11 mouse cellular contexts compared by ENCODE assay signal in genomic region chr4:62344000-62344399, GRCm38 (mm10). TPM values are rescaled to one million over a fixed set of nuclear protein-coding genes. Genes with fewer than 3 reads are reported as not detected.
DNase-seq lines count a peak whose midpoint lies in the region; ATAC-seq and TF ChIP-seq lines count a peak whose summit lies in the region.
"Had no signal": no experiment of that assay in that cellular context is flagged by ENCODE, and none has a peak within 500 bp of the region (broad histone marks: within the 10 kb centered on the region; RNA-seq: fewer than 3 reads in every experiment).

No protein-coding gene starts in this region.

- no peak for ATAC-seq in midbrain, postnatal 0 days (ENCODE audit: low FRiP score)
- ATAC-seq in midbrain, embryonic 13.5 days: no peak

- intact Hi-C loops in left cerebral cortex, postnatal 4 days (cut with DNase I): no loop called here

- H3K27me3 ChIP-seq in midbrain, postnatal 0 days (ENCODE audit: insufficient read depth, low read length): no peaks in the 10 kb centered on the region
- no peaks in the 10 kb centered on the region for H3K27me3 ChIP-seq in midbrain, embryonic 13.5 days
- H3K27me3 ChIP-seq: forebrain, embryonic 12.5 days had no signal

- H3K36me3 ChIP-seq in midbrain, postnatal 0 days (ENCODE audit: insufficient read depth, low read length): peaks cover 22% of the 10 kb centered on the region
- peaks cover 48% of the 10 kb centered on the region for H3K36me3 ChIP-seq in midbrain, embryonic 13.5 days

- H3K4me1 ChIP-seq in midbrain, postnatal 0 days (ENCODE audit: insufficient read depth, low read length): no peaks in the 10 kb centered on the region
- no peaks in the 10 kb centered on the region for H3K4me1 ChIP-seq in midbrain, embryonic 13.5 days (replicated peaks)
- H3K4me1 ChIP-seq: forebrain, embryonic 12.5 days; hindbrain, embryonic 10.5 days had no signal

- peak; percentile 37 for TF ChIP-seq CTCF in midbrain, postnatal 0 days (IDR thresholded peaks at IDR 0.05)

- no peak overlapping the region for H3K4me3 ChIP-seq in midbrain, postnatal 0 days (ENCODE audit: low read depth, low read length)
- H3K4me3 ChIP-seq in midbrain, embryonic 13.5 days (replicated peaks): no peak overlapping the region
- H3K4me3 ChIP-seq: forebrain, embryonic 12.5 days; hindbrain, embryonic 10.5 days had no signal

- H3K4me2 ChIP-seq in midbrain, postnatal 0 days (ENCODE audit: low read depth, low read length, poor library complexity, severe bottlenecking): no peak overlapping the region
- no peak overlapping the region for H3K4me2 ChIP-seq in midbrain, embryonic 13.5 days (replicated peaks)
- H3K4me2 ChIP-seq: forebrain, embryonic 12.5 days had no signal

- peak; percentile 13 for DNase-seq in embryo, embryonic 10 days (ENCODE audit: low spot score)
- no peak for DNase-seq in embryo, embryonic 9.5 days (ENCODE audit: extremely low spot score)
- no peak for DNase-seq in midbrain, postnatal 0 days (ENCODE audit: low spot score)
- DNase-seq in embryo, embryonic 11 days: peak; percentile 16
- peak; percentile 34 for DNase-seq in retina, embryonic 14.5 days (ENCODE audit: low spot score)
- no peak for DNase-seq in left cerebral cortex, adult 11 months (ENCODE audit: low spot score)
- DNase-seq in left cerebral cortex, postnatal 4 days: no peak
- DNase-seq: cerebellum, adult 11-12 months had no signal

- H3K9ac ChIP-seq in midbrain, postnatal 0 days (replicated peaks; ENCODE audit: low read length, poor library complexity, severe bottlenecking): no peak overlapping the region
- H3K9ac ChIP-seq in midbrain, embryonic 13.5 days (replicated peaks): no peak overlapping the region
- H3K9ac ChIP-seq: forebrain, embryonic 12.5 days had no signal

- no peaks in the 10 kb centered on the region for H3K9me3 ChIP-seq in midbrain, postnatal 0 days (ENCODE audit: low read length)
- H3K9me3 ChIP-seq in midbrain, embryonic 13.5 days: no peaks in the 10 kb centered on the region
- H3K9me3 ChIP-seq: forebrain, embryonic 12.5 days had no signal

- no peak overlapping the region for H3K27ac ChIP-seq in midbrain, postnatal 0 days (ENCODE audit: low read depth, low read length)
- no peak overlapping the region for H3K27ac ChIP-seq in midbrain, embryonic 13.5 days
- H3K27ac ChIP-seq: forebrain, embryonic 12.5 days; hindbrain, embryonic 10.5 days had no signal

- WGBS in midbrain, postnatal 0 days: 95% methylated on average over 1 of the region's 1 CpGs
- WGBS in midbrain, embryonic 13.5 days: 94% methylated on average over 1 of the region's 1 CpGs

RNA-seq across cellular contexts. Expression of gene Fkbp15, which starts 16.3 kb away (rescaled TPM):
- 34.3 and 37.5 TPM in 2 replicates for total RNA-seq in midbrain, postnatal 0 days (2014; rRNA removed)
- 19.8 and 20.2 TPM in 2 replicates for polyA plus RNA-seq in midbrain, postnatal 0 days (2015; fragmentation: Nextera tagmentation; extraction: Ambion mirVana)
- polyA plus RNA-seq in midbrain, embryonic 13.5 days (2015; fragmentation: Nextera tagmentation; extraction: Ambion mirVana): 23.6 and 24.0 TPM in 2 replicates
- total RNA-seq in left cerebral cortex, postnatal 4 days (2021): 10 to 100 TPM; 36.3 to 38.4 TPM

RNA-seq across cellular contexts. Expression of gene Slc31a1, which starts 16.5 kb away (rescaled TPM):
- total RNA-seq in midbrain, postnatal 0 days (2014; rRNA removed): 15.0 and 21.7 TPM in 2 replicates
- 30.9 and 33.3 TPM in 2 replicates for polyA plus RNA-seq in midbrain, postnatal 0 days (2015; fragmentation: Nextera tagmentation; extraction: Ambion mirVana)
- polyA plus RNA-seq in midbrain, embryonic 13.5 days (2015; fragmentation: Nextera tagmentation; extraction: Ambion mirVana): 37.9 and 38.2 TPM in 2 replicates
- total RNA-seq in left cerebral cortex, postnatal 4 days (2021): 10 to 100 TPM; 26.7 to 28.7 TPM

Comparison
In these comparisons a context has a peak if more than half of its experiments do, and no peak if none do; other contexts are left out.
1. DNase-seq: peak in embryo, embryonic 10 days (single experiment), embryo, embryonic 11 days (single experiment) and retina, embryonic 14.5 days (single experiment); none in embryo, embryonic 9.5 days (single experiment), midbrain, postnatal 0 days (single experiment), left cerebral cortex, adult 11 months (single experiment) and left cerebral cortex, postnatal 4 days (single experiment).